Mouse (Mus musculus) intestine, embryonic 14.5 days (tissue): ENCODE measurements around the gene Rpl23a. TPM values are rescaled to one million over a fixed set of nuclear protein-coding genes. Genes with fewer than 3 reads are reported as not detected.
"Not testable (repeated sequence)": the region's sequence is repeated elsewhere in the genome, so short reads cannot be mapped to it uniquely, and the experiment has no call there.

Experiments used
- ATAC-seq: fragments of 200-750 bp; cut with Nextera tagmentation; replicated peaks from 2 replicates; pipeline ENCODE4 v1.8.0; 2017; ENCODE audit warnings: low read depth, moderate number of reproducible peaks, moderate TSS enrichment, moderate library complexity; ENCODE audit not compliant: low FRiP score, low TSS enrichment
- DNase-seq: peaks from one replicate; pipeline ENCODE4 v3.0.0-alpha.2; 2018; ENCODE audit warnings: low spot score
- H3K27ac ChIP-seq: fragments of 300-500 bp; sonication (generic); 2 replicates; pipeline ENCODE4 v1.5.1; 2014; ENCODE audit warnings: low read depth, mild to moderate bottlenecking, control low read depth
- H3K27me3 ChIP-seq: fragments of 300-500 bp; sonication (generic); replicated peaks from 2 replicates; pipeline ENCODE4 v1.6.1; 2014; ENCODE audit warnings: low read length, control low read depth; ENCODE audit not compliant: control insufficient read depth, insufficient read depth
- H3K36me3 ChIP-seq: fragments of 300-500 bp; sonication (generic); 2 replicates; pipeline ENCODE4 v1.6.1; 2014; ENCODE audit warnings: low read length, control low read depth; ENCODE audit not compliant: control insufficient read depth, insufficient read depth
- H3K4me1 ChIP-seq: fragments of 300-500 bp; sonication (generic); replicated peaks from 2 replicates; pipeline ENCODE4 v1.6.1; 2014; ENCODE audit warnings: low read length, control low read depth, mixed read lengths; ENCODE audit not compliant: control insufficient read depth, insufficient read depth
- H3K4me2 ChIP-seq: fragments of 300-500 bp; sonication (generic); 2 replicates; pipeline ENCODE4 v1.6.1; 2014; ENCODE audit warnings: low read length
- H3K4me3 ChIP-seq: fragments of 300-500 bp; sonication (generic); 2 replicates; pipeline ENCODE4 v1.5.1; 2014; ENCODE audit warnings: low read depth, low read length, control low read depth, mixed read lengths
- H3K9ac ChIP-seq: fragments of 300-500 bp; sonication (generic); 2 replicates; pipeline ENCODE4 v1.6.1; 2014; ENCODE audit warnings: mild to moderate bottlenecking, low read length
- H3K9me3 ChIP-seq: fragments of 300-500 bp; sonication (generic); 2 replicates; pipeline ENCODE4 v1.6.1; 2016; ENCODE audit warnings: low read length, control low read depth; ENCODE audit not compliant: control insufficient read depth
- WGBS: fragments of 180-500 bp; shearing (Covaris S2); extraction: QIAGEN DNeasy Blood & Tissue Kit; methylation state at CpG from one replicate; pipeline ENCODE4 v1.1.7; 2014; 5-methylcytosine and 5-hydroxymethylcytosine counted together
- polyA plus RNA-seq: library from polyadenylated mRNA; unstranded; fragments of >200 nt; fragmentation: Nextera tagmentation; extraction: Ambion mirVana; gene quantifications from 2 replicates; pipeline ENCODE4 v1.2.1, GENCODE M21; 2014

Gene Rpl23a
- polyA plus RNA-seq, 1 experiment from 2014 or later = 1,870 TPM

DNA sequence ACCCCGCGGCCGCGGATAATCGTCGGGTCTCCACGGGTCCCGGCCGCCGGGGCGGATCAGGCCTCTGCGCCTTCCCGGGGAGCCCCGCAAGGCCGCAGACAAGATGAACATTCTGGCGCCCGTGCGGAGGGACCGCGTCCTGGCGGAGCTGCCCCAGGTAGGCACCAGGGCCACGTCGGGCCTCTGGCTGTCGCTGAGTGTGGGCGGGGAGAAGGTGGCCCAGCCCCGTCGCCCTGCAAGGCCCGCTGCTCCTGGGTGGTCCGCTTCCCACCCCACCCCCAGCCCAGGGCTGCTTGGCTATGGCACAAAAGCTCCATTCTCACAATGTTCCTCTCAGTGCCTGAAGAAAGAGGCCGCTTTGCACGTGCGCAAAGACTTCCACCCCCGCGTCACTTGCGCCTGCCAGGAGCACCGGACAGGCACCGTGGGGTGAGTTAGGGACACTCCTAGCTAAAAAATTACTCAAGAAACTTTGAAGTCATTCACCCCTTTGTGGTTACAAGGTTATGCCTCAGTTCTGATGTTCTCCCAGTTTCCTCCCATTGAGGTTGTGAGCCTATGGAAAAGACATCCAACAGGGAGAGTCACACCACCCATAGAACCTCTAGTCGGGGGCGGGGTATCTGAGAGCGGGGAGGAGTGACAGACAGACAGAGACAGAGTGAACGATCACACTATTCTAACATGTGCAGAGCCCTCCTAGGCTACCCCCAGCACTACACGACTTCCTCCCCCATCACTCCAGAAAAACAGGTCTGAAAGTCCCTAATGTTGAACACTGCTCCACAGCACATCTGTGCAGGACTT is 6.1 kb upstream of the Rpl23a start:
- H3K36me3 ChIP-seq = peaks cover 30% of the 10 kb centered on the region
- peak overlapping the region; percentile 89 for H3K9ac ChIP-seq
- H3K4me1 ChIP-seq = peaks cover 18% of the 10 kb centered on the region
- peak overlapping the region; percentile 99 for H3K27ac ChIP-seq
- WGBS = under 1% methylated on average over 42 of the region's 42 CpGs
- peak overlapping the region; percentile 48 for H3K4me2 ChIP-seq
- H3K4me3 ChIP-seq = peak overlapping the region; percentile 80
- no peaks in the 10 kb centered on the region for H3K27me3 ChIP-seq
- H3K9me3 ChIP-seq = no peaks in the 10 kb centered on the region; the same call in 1 of the 2 replicates
- DNase-seq (peak; percentile 90), ATAC-seq (peak; percentile 52)

DNA sequence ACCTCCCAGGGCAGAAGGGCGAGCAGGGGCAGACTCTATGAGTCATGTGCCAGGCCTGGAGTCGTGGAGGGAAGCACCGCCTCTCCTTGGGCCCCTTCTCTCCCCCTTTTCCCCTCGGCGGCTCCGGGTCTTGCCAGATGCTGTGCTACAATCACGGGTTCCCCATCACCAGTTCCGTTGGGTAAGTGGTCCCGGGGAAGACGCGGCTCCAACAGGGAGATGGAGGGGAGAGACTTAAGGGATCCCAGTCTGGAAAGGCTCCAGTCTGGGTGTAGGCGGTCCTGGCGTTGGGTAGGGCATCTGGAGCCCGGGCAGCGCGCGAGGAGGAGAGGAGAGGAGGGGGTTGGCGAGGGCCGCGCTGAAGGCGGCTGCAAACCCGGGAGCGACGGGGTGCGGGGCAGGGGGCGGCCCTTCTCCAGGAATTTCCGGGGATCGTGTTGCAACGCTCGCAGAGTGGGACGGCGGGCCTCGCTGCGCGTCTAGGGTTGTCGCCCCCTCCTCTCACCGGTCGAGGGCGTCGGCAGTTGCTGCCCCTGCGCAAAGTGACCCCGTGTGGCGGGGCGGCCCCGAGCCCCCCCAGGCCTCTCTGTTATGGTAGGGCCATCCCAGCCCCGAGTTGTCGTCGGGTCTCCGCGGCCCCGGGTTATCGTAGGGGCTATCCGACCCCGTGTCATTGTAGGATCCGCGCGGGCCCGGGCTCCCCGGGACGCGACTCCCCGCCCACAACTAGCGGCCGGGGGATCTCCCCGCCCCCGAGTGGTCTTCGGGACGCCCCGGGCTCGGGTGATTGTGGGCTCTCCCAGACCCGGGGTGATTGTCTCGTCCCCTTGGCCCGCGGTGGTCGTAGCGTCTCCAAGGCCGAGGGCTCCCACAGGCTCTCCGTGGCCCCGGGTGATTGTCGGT is 5.2 kb upstream of the Rpl23a start, which contains the start of gene Rab34:
Gene Rab34, plus strand, starts transcription at position 100 of the 903 bp plus-strand sequence.
- peak within 1 kb of the TSS; percentile 48 for H3K4me2 ChIP-seq
- DNase-seq (peak; percentile 91), ATAC-seq (peak; percentile 82)
- peaks cover 30% of the 10 kb centered on the region for H3K36me3 ChIP-seq
- H3K27me3 ChIP-seq = no peaks in the 10 kb centered on the region
- no peaks in the 10 kb centered on the region; the same call in 1 of the 2 replicates for H3K9me3 ChIP-seq
- H3K9ac ChIP-seq = peak within 1 kb of the TSS; percentile 89
- under 1% methylated on average over 60 of the region's 80 CpGs for WGBS
- H3K4me3 ChIP-seq = peak within 1 kb of the TSS; percentile 80
- H3K27ac ChIP-seq = peak within 1 kb of the TSS; percentile 99
- peaks cover 23% of the 10 kb centered on the region for H3K4me1 ChIP-seq

DNA sequence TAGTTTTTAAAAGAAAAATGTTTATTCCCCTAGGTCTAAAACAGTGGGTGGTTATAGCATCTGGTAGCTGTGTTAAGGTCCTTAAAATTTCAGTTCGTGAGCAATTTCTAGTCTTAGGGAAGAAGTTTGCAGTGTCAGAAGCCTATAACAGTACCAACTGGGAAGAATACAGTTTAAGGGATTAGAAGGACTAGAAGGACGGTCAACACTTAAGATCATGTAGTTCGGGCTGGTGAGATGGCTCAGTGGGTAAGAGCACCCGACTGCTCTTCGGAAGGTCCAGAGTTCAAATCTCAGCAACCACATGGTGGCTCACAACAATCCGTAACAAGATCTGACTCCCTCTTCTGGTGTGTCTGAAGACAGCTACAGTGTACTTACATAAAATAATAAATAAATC is 1.3 kb upstream of the Rpl23a start:
- WGBS = 88% methylated on average over 6 of the region's 6 CpGs
- Histone ChIP-seq H3K36me3 (peaks cover 28% of the 10 kb centered on the region), H3K4me1 (peaks cover 40% of the 10 kb centered on the region)
- not testable (repeated sequence) for H3K4me2 ChIP-seq, H3K27me3 ChIP-seq, H3K4me3 ChIP-seq, H3K9me3 ChIP-seq, H3K9ac ChIP-seq, H3K27ac ChIP-seq, ATAC-seq, DNase-seq

DNA sequence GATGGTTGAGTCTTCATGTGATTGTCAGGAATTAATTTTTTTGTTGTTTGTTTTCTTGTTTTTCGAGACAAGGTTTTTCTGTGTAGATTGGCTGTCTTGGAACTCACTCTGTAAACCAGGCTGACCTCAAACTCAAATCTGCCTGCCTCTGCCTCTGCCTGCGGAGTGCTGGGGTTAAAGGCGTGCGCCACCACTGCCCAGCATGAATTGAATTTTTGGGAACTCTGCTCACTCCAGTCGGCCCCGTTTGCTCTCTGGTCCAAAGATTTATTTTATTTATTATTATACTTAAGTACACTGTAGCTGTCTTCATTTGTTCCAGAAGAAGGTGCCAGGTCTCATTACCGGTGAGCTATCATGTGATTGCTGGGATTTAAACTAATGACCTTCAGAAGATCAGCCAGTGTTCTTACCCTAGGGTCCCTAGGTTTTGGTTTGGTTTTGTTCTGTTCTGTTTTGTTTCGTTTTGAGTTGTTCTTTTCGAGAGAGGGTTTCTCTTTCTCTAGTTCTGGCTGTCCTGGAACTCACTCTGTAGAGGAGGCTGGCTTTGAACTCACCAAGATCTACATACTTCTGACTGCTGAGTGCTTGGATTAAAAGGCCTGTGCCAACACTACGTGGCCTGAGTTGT is 615 bp upstream of the Rpl23a start:
- peak overlapping the region; percentile 98 for H3K4me3 ChIP-seq
- no peak overlapping the region; the same call in 1 of the 2 replicates for H3K27ac ChIP-seq
- DNase-seq (no peak), ATAC-seq (no peak)
- 45% methylated on average over 10 of the region's 10 CpGs for WGBS
- H3K9ac ChIP-seq = peak overlapping the region; percentile 98; the same call in 1 of the 2 replicates
- peak overlapping the region; percentile 86 for H3K4me2 ChIP-seq
- H3K27me3 ChIP-seq = no peaks in the 10 kb centered on the region
- H3K9me3 ChIP-seq = no peaks in the 10 kb centered on the region
- H3K36me3 ChIP-seq = peaks cover 33% of the 10 kb centered on the region
- peaks cover 44% of the 10 kb centered on the region for H3K4me1 ChIP-seq

DNA sequence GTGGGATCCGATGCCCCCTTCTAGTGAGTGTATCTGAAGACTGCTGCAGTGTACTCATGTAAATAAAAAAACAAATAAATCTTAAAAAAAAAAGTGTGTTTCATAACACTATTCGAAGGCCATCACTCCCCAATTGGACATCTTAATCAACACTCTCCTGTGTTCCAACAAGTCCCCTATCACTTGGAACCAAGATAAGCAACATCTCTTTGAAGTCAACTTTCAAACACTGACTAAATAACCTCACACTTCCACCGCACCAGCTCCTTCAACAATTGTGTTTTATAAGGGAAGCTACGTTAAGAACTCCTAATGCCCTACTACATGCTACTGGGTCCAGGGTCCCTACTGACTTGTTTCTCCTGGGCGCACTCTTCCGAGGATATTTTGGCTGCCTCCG is 934 bp downstream of the Rpl23a start:
- Histone ChIP-seq H3K4me3 (peak overlapping the region; percentile 98), H3K36me3 (peaks cover 33% of the 10 kb centered on the region), H3K27me3 (no peaks in the 10 kb centered on the region), H3K27ac (0 out of 2 replicates have a peak overlapping the region, but pooled peaks have one; percentile 88), H3K9ac (peak overlapping the region; percentile 98), H3K4me2 (peak overlapping the region; percentile 86), H3K9me3 (no peaks in the 10 kb centered on the region), H3K4me1 (peaks cover 41% of the 10 kb centered on the region)
- 6% methylated on average over 7 of the region's 7 CpGs for WGBS
- ATAC-seq = no peak
- DNase-seq = no peak

DNA sequence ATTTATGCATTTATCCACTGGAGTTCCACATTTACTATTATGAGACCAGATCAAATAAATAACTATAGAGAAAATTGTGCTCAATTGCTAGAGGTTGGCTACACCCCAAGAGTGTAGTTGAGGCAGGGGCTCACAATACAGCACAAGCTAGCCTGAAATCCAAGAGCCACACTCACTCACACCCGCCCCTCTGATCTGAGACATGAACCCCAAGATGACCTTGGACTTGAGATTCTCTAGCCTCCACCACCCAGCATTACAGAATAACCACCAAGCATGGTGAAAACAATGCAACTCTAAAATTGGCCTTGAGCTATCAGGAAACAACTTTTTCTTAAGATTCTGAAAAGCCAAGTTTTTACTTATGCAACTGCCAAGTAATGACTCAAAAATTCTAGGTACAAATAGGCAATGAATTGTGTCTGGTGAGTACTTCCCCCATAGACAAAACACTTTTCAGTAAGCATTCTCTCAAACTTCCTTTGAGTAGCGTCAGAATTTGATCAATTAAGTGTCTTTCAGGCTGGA is 1.5 kb downstream of the Rpl23a start:
- peaks cover 33% of the 10 kb centered on the region for H3K36me3 ChIP-seq
- H3K9me3 ChIP-seq = no peaks in the 10 kb centered on the region
- H3K4me1 ChIP-seq = peaks cover 44% of the 10 kb centered on the region
- DNase-seq = no peak
- 36% methylated on average over 2 of the region's 2 CpGs for WGBS
- no peak overlapping the region for H3K27ac ChIP-seq
- no peak for ATAC-seq
- H3K4me2 ChIP-seq = peak overlapping the region; percentile 86
- H3K4me3 ChIP-seq = peak overlapping the region; percentile 98
- H3K9ac ChIP-seq = peak overlapping the region; percentile 98
- no peaks in the 10 kb centered on the region for H3K27me3 ChIP-seq

DNA sequence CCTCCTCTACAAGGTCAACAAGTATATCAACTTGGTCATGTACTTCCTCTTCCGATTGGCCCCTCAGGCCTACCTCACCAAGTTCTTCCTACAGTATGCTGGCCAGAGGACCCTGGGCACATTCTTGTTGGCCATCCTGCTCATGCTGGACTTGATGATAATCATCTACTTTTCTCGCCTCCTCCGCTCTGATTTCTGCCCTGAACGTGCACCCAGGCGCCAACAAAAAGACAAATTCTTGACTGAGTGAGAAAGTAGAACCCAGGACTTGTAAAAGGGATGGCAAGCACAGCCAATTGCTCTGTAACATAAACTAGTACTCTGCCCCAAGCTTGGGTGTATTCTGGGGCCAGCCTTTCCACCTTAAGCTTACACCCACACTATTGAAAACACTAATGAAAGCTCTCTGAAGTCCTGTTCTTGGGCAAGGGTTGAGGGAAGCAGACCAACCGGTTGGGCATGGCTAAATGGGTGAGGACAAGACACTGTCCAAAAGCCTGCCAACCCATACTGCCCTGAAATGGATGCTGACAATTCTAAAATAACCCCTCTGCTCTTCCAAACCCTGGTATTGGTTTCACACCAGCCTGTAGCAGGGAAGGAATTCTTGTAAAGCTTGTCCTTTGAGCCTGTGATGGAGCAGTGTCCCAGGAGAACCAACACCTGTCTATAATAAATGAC is 3.2 kb downstream of the Rpl23a start:
- peak; percentile 58 for DNase-seq
- H3K27me3 ChIP-seq = no peaks in the 10 kb centered on the region
- no peak overlapping the region for H3K9ac ChIP-seq
- peak overlapping the region; percentile 98 for H3K4me2 ChIP-seq
- no peak overlapping the region for H3K27ac ChIP-seq
- peaks cover 33% of the 10 kb centered on the region for H3K36me3 ChIP-seq
- no peak for ATAC-seq
- peaks cover 48% of the 10 kb centered on the region for H3K4me1 ChIP-seq
- peak overlapping the region; percentile 58 for H3K4me3 ChIP-seq
- H3K9me3 ChIP-seq = no peaks in the 10 kb centered on the region
- 69% methylated on average over 6 of the region's 6 CpGs for WGBS
